Mouse (Mus musculus): Measurements from ENCODE around the gene Lgals3bp. TPM values are rescaled to one million over a fixed set of nuclear protein-coding genes. Genes with fewer than 3 reads are reported as not detected.

The Lgals3bp gene
- polyA plus RNA-seq (2012; ENCODE audit: insufficient read depth, insufficient read length, missing spikeins) = 86.8 and 88.8 TPM in 2 replicates

DNA sequence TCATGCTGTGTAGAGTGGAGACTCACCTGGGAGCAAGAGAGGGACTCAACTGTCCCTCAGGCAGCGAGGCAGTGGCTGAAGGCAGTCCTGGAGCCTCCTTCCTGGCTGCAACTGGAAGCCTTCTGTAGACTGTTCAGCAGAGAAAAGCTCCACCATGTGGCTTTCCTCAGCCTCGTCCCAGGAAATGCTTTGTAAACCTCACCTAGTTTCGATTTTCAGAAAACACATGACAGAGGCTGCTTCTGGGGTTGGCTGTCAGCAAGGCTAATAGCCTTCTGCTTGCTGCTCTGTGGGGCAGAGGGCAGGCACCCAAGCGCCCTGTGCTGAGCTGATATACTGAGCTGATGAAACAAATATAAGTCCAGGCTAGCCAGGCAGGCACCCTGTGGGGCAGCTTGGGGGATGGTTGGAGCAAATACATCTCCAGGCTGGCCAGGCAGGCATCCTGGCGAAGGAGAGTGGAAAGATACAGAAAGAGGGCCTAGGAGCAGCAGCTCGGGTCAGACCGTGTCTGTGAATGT is at the start of gene Lgals3bp:
Gene Lgals3bp (minus strand): TSS at position 333 of the 521 bp plus-strand sequence.
- H3K27ac ChIP-seq (replicated peaks; ENCODE audit: low read depth, low read length) = peak within 1 kb of the TSS; percentile 89
- H3K4me3 ChIP-seq (ENCODE audit: insufficient read depth, low read depth, low read length) = peak within 1 kb of the TSS; percentile 58
- H3K4me1 ChIP-seq (ENCODE audit: control insufficient read depth, insufficient read depth, insufficient read length, low read length) = peaks cover 21% of the 10 kb centered on the region

DNA sequence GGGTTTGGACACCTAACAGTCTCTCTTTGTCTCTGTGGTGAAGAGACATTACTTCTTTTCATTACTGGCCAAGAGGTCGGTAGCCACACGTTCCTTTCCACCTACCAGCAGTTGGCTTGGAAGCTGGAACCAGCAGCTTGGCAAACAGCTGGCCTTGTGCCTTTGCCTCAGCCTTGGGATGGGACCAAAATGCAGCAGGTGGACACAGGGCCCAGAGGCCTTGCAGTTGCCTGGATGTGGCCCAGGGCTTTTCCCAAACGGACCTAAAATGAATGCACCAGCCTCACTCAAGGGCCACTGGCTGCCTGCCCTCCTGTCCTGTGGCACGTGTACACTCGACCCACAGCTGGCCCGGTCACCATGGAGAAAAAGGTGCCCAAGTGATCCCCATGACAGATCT is 49.3 kb upstream of the Lgals3bp start:
- Histone ChIP-seq H3K4me1 (ENCODE audit: control insufficient read depth, insufficient read depth, insufficient read length, low read length) (peaks cover 26% of the 10 kb centered on the region), H3K4me3 (ENCODE audit: insufficient read depth, low read depth, low read length) (no peak overlapping the region), H3K27ac (replicated peaks; ENCODE audit: low read depth, low read length) (no peak overlapping the region)

DNA sequence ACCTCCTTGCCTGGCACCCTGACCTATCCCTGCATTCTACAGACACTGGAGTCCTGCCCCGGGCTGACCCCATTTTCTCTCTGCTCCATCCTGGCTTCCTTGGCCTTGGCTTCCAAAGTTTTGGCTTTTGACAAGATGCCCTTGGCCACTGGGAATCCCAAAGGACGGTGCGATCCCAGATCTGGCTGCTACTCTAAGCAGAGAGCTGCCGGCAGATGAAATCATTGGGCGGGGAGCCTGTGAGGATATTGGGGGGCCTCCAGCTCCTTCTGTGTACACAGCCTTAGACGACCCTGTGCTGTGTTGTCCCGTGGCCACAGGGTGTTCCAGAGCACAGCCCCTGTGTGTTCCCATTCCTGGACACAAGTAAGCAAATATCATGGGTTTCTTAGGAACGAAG is 46.5 kb upstream of the Lgals3bp start:
- Histone ChIP-seq H3K27ac (replicated peaks; ENCODE audit: low read depth, low read length) (no peak overlapping the region), H3K4me1 (ENCODE audit: control insufficient read depth, insufficient read depth, insufficient read length, low read length) (peaks cover 13% of the 10 kb centered on the region), H3K4me3 (ENCODE audit: insufficient read depth, low read depth, low read length) (no peak overlapping the region)

GRCm38 (mm10) chr11:118447346-118447745 is 45.5 kb upstream of the Lgals3bp start:
- Histone ChIP-seq H3K27ac (replicated peaks; ENCODE audit: low read depth, low read length) (no peak overlapping the region), H3K4me1 (ENCODE audit: control insufficient read depth, insufficient read depth, insufficient read length, low read length) (peaks cover 9% of the 10 kb centered on the region), H3K4me3 (ENCODE audit: insufficient read depth, low read depth, low read length) (no peak overlapping the region)

DNA sequence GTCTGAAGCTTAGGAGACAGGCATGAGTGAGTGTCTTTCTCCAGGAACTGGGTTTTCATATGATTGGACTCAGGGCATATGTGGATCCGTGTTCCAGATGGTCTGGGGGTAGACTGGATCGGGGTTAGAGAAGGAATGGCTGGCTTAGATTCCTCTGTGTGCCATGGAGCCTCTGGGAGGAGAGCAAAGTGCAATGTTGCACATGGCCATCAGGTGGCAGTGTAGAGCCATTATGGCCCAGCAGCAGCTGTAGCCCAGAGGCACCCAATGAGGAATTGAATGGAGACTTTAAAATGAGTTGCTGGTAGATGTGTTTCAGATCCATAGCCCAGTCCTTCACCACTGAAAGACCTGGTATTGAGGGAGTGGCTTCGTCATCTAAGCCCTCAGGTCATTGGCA is 44.0 kb upstream of the Lgals3bp start:
- Histone ChIP-seq H3K27ac (replicated peaks; ENCODE audit: low read depth, low read length) (no peak overlapping the region), H3K4me1 (ENCODE audit: control insufficient read depth, insufficient read depth, insufficient read length, low read length) (peaks cover 15% of the 10 kb centered on the region), H3K4me3 (ENCODE audit: insufficient read depth, low read depth, low read length) (no peak overlapping the region)

DNA sequence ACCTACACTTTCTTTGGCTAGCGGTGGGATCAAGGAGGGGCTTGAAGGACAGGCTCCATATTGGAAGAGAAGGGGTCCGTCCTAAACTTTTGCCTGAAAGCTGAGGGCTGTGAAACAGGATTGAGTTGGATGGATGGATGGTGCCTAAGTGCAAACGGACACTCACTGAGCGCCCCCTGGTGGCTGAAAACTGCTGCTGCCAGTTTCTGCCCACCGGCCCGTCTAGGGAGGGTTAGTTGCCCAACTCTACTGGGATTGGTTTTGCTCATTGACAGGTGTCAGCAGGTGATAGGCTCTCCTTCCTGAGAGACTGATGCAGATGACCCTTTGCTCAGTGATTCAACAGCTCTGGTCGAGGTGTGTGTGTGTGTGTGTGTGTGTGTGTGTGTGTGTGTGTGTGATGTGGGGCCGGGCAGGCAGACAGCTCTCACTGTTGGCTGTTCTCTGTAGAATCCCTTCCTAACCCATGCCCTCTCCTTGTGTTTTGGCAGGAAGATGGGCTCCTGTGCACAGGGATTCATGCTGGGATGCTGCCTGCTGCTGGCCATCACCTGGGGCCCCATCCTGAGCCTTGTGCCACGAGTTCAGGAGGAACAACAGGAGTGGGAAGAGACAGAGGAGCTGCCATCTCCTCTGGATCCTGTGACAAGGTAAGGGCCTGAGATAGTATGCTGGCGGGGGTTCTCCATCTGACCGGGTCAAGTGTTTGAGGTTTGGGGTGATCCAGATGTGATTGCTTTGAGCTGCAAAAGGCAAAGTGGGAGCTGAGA is 41.5 kb upstream of the Lgals3bp start:
- Histone ChIP-seq H3K4me1 (ENCODE audit: control insufficient read depth, insufficient read depth, insufficient read length, low read length) (peaks cover 12% of the 10 kb centered on the region), H3K27ac (replicated peaks; ENCODE audit: low read depth, low read length) (no peak overlapping the region), H3K4me3 (ENCODE audit: insufficient read depth, low read depth, low read length) (no peak overlapping the region)

GRCm38 (mm10) chr11:118442691-118443090 is 40.8 kb upstream of the Lgals3bp start:
- H3K27ac ChIP-seq (replicated peaks; ENCODE audit: low read depth, low read length) = no peak overlapping the region
- H3K4me3 ChIP-seq (ENCODE audit: insufficient read depth, low read depth, low read length) = no peak overlapping the region
- peaks cover 17% of the 10 kb centered on the region for H3K4me1 ChIP-seq (ENCODE audit: control insufficient read depth, insufficient read depth, insufficient read length, low read length)

DNA sequence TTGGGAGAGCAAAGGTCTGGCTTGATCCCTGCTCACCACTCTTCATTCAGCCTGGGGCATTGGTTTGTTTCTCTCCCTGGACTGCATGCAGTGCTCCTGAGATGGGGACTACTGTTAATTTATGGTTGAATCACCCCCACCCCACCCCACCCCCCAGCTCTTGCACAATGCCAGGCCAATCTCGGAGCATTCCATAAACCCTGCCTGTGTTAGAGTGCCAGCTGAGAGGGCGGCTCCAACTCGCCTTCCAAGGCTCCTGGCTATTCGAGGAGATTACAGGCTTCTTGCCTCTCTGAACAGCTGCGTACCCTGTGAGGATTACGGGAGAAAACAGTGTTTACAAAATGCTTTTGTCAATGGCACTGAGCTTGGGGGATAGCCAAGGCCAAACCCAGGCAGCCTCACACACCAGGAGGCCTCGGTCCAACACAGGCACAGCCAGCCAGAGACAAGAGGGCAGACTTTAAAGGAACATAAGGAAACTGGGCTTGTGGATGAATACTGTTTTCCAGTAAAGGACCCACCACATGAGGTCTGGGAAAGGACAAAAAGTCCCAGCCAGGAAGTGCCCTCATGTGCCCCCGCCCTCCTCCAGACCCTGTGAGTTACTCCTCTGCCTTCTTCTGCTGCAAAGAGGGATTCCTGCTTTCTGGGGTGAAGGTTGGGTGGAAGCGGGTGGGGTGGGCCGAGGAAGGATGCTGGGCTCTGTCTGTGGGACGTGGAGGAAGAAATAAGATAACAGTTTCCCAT is 36.9 kb upstream of the Lgals3bp start:
- H3K4me3 ChIP-seq (ENCODE audit: insufficient read depth, low read depth, low read length) = no peak overlapping the region
- peaks cover 36% of the 10 kb centered on the region for H3K4me1 ChIP-seq (ENCODE audit: control insufficient read depth, insufficient read depth, insufficient read length, low read length)
- H3K27ac ChIP-seq (replicated peaks; ENCODE audit: low read depth, low read length) = peak overlapping the region; percentile 71

GRCm38 (mm10) chr11:118436471-118436935 is 34.6 kb upstream of the Lgals3bp start:
- Histone ChIP-seq H3K27ac (replicated peaks; ENCODE audit: low read depth, low read length) (no peak overlapping the region), H3K4me1 (ENCODE audit: control insufficient read depth, insufficient read depth, insufficient read length, low read length) (peaks cover 52% of the 10 kb centered on the region), H3K4me3 (ENCODE audit: insufficient read depth, low read depth, low read length) (no peak overlapping the region)

GRCm38 (mm10) chr11:118434093-118434492 is 32.2 kb upstream of the Lgals3bp start:
- H3K4me3 ChIP-seq (ENCODE audit: insufficient read depth, low read depth, low read length) = peak overlapping the region; percentile 15
- H3K27ac ChIP-seq (replicated peaks; ENCODE audit: low read depth, low read length) = peak overlapping the region; percentile 74
- H3K4me1 ChIP-seq (ENCODE audit: control insufficient read depth, insufficient read depth, insufficient read length, low read length) = peaks cover 66% of the 10 kb centered on the region

DNA sequence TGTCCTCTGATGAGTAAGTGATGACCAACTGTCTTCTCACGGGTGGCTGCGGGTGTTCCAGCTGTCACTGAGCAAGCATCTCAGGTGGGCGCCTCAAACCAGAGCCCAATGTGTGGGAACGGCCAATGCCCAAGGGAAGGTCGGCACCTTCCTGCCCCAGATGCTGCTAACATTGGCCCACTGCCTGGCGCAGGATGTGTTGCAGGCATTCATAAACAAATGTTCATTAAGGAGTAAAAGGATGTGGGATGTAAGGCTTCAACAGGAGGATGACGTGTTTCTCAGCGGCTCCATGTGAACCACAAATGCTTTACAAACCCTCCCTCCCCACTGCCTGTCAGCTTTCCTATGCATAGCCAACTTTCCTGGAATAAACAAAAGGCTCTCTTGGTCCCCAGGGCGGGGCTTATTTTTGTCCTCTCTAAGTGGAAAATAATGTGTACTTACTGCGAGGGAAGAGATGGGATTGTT is 31.5 kb upstream of the Lgals3bp start:
- peak overlapping the region; percentile 15 for H3K4me3 ChIP-seq (ENCODE audit: insufficient read depth, low read depth, low read length)

GRCm38 (mm10) chr11:118431100-118431948 is 29.4 kb upstream of the Lgals3bp start:
- peaks cover 59% of the 10 kb centered on the region for H3K4me1 ChIP-seq (ENCODE audit: control insufficient read depth, insufficient read depth, insufficient read length, low read length)
- H3K4me3 ChIP-seq (ENCODE audit: insufficient read depth, low read depth, low read length) = no peak overlapping the region
- peak overlapping the region; percentile 81 for H3K27ac ChIP-seq (replicated peaks; ENCODE audit: low read depth, low read length)

More for the DNA sequence above, 31.5 kb upstream of the Lgals3bp start:
- Histone ChIP-seq H3K27ac (replicated peaks; ENCODE audit: low read depth, low read length) (peak overlapping the region; percentile 74), H3K4me1 (ENCODE audit: control insufficient read depth, insufficient read depth, insufficient read length, low read length) (peaks cover 68% of the 10 kb centered on the region)

- Histone ChIP-seq H3K4me3 (ENCODE audit: insufficient read depth, low read depth, low read length) (peak overlapping the region; percentile 14; the same call in 1 of the 2 replicates), H3K4me1 (ENCODE audit: control insufficient read depth, insufficient read depth, insufficient read length, low read length) (peaks cover 60% of the 10 kb centered on the region), H3K27ac (replicated peaks; ENCODE audit: low read depth, low read length) (peak overlapping the region; percentile 81)
Measured at GRCm38 (mm10) chr11:118430291-118430885, 28.5 kb upstream of the Lgals3bp start.
